Mouse (Mus musculus) bone marrow, adult 2 months (tissue): ENCODE results near the gene Tdrd7.
A peak's percentile ranks its signal among the peaks of the same experiment; 100 is the strongest.

Experiments
- CTCF ChIP-seq: fragments of 200-500 bp; IDR thresholded peaks from 2 replicates; pipeline ENCODE4 v1.5.1; 2011; ENCODE audit warnings: low read length, control low read depth; ENCODE audit not compliant: control insufficient read depth, insufficient read depth
- POLR2A ChIP-seq: fragments of 200-500 bp; IDR thresholded peaks from 2 replicates; pipeline ENCODE4 v1.6.1; 2011; ENCODE audit warnings: low read depth, mild to moderate bottlenecking, control low read depth, low read length, borderline replicate concordance; ENCODE audit not compliant: control insufficient read depth

DNA sequence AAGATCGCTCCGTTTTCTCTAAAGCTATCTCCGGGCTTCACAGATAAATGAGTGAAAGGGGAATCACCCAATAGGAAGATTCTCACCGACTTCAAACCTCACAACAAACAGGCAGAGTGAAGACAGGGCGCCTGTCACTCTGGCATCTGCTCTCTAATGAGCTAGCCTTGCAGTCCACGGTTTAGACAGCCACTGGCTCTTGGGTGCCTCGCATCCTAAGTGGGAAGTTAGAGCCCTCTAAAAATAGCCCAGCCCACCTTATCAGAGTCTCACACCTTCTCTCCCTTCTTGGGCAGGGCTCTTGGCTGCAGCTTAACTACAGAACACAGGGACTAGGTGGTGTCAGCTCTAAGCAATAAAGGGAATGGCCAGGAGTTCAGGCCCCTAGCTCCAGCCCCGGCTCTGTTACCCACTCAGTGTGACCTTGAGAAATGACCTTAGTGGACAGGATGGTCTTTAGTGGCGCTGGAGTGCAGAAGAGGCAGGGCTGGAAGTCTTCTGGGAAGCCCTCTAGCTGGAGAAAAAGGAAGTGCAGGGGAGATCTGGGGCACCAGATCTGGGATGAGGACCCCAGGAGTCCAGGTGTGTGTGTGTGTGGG, 75.6 kb downstream of the Tdrd7 start:
- TF ChIP-seq CTCF, result no peak
- TF ChIP-seq POLR2A, result peak; percentile 55; the same call in 1 of the 2 replicates
